Mouse (Mus musculus): ENCODE data around the gene Tsfm. TPM values are rescaled to one million over a fixed set of nuclear protein-coding genes. Genes with fewer than 3 reads are reported as not detected.

Tsfm gene
- polyA plus RNA-seq, 1 experiment, result 12.2 TPM

DNA sequence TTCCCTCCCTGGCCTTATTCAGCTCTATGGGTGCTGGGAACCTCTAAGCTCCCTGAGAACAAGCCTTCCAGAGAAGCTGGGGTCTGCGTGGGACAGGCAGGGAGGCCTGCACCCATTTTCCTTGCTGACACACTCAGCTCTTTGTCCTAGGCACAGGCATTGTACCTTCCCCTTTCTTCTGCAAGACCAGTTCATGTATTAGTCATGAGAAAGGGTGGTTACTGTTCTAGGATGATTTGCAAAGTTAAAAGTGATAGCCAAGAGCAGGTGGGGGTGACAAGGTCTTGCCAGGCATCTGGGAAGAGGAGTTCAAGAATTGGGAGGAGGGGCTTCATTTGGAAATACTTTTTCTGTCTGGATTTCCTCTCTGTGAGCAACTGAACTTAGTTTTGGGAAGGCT, 28.6 kb downstream of the Tsfm start:
- TF ChIP-seq POLR2A (IDR thresholded peaks at IDR 0.05; ENCODE audit: control insufficient read depth, low read depth, low read length) (no peak), CTCF (IDR thresholded peaks at IDR 0.05; ENCODE audit: control insufficient read depth, insufficient read depth, insufficient replicate concordance, low read depth, low read length) (no peak)
- Histone ChIP-seq H3K4me3 (ENCODE audit: control insufficient read depth, low read depth, low read length) (no peak overlapping the region), H3K27me3 (ENCODE audit: control insufficient read depth, insufficient read depth, low read length) (no peaks in the 10 kb centered on the region), H3K4me1 (ENCODE audit: control insufficient read depth, insufficient read depth, low read length) (no peaks in the 10 kb centered on the region), H3K27ac (ENCODE audit: control insufficient read depth, insufficient read depth, low read depth, low read length) (no peak overlapping the region), H3K36me3 (ENCODE audit: control insufficient read depth, insufficient read depth, low read length) (no peaks in the 10 kb centered on the region)

DNA sequence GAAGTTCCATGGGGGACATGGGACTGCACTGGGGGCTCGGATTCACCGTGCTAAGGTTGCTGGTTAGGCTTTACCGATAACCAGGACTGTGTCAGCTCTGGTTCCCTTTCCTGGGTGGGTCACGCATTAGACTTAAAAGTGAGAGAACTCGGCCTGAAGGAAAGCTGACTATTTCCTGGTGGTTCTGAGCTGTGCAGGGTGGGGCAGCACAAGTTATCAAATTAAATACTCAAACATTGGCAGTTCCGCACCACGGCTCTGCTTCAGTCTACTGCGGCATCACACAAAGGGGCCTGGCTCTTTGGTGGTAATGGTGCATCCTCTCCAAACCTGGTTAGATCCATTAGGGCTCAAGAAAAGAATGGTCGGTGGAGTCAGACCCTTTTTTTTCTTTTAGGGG, 29.3 kb downstream of the Tsfm start:
- Histone ChIP-seq H3K4me3 (ENCODE audit: control insufficient read depth, low read depth, low read length) (no peak overlapping the region), H3K4me1 (ENCODE audit: control insufficient read depth, insufficient read depth, low read length) (no peaks in the 10 kb centered on the region)

DNA sequence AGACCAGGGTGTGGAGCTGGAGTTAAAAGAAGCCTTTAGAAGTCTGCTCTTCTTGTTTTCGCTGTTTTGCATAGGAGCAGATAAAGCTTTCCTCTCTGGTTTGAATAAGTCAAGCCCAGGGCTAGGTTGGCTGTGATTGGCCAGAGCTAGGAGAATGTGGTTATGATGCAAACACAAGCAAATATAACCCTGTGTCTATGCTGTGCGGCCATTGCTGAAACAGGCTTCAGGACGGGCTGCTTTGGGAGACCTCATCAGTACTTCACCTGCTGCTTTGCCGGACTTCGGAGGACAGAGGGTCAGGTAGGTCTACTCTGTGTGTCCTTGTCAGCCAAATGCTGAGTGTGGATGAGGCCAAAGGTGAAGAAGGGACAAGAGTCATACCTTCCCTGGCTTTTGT, 30.1 kb downstream of the Tsfm start, which contains the start of gene Avil:
Gene Avil (plus strand): TSS at position 181 of the 400 bp plus-strand sequence.
- Histone ChIP-seq H3K27ac (ENCODE audit: control insufficient read depth, insufficient read depth, low read depth, low read length) (no peak within 1 kb of the TSS), H3K4me3 (ENCODE audit: control insufficient read depth, low read depth, low read length) (no peak within 1 kb of the TSS), H3K27me3 (ENCODE audit: control insufficient read depth, insufficient read depth, low read length) (no peaks in the 10 kb centered on the region), H3K4me1 (ENCODE audit: control insufficient read depth, insufficient read depth, low read length) (no peaks in the 10 kb centered on the region), H3K36me3 (ENCODE audit: control insufficient read depth, insufficient read depth, low read length) (no peaks in the 10 kb centered on the region)
- TF ChIP-seq POLR2A (IDR thresholded peaks at IDR 0.05; ENCODE audit: control insufficient read depth, low read depth, low read length) (no peak), CTCF (IDR thresholded peaks at IDR 0.05; ENCODE audit: control insufficient read depth, insufficient read depth, insufficient replicate concordance, low read depth, low read length) (no peak)

More for the DNA sequence above, 29.3 kb downstream of the Tsfm start:
- no peak for TF ChIP-seq CTCF (IDR thresholded peaks at IDR 0.05; ENCODE audit: control insufficient read depth, insufficient read depth, insufficient replicate concordance, low read depth, low read length)
- no peak for TF ChIP-seq POLR2A (IDR thresholded peaks at IDR 0.05; ENCODE audit: control insufficient read depth, low read depth, low read length)
- Histone ChIP-seq H3K27ac (ENCODE audit: control insufficient read depth, insufficient read depth, low read depth, low read length) (no peak overlapping the region), H3K36me3 (ENCODE audit: control insufficient read depth, insufficient read depth, low read length) (no peaks in the 10 kb centered on the region), H3K27me3 (ENCODE audit: control insufficient read depth, insufficient read depth, low read length) (no peaks in the 10 kb centered on the region)

DNA sequence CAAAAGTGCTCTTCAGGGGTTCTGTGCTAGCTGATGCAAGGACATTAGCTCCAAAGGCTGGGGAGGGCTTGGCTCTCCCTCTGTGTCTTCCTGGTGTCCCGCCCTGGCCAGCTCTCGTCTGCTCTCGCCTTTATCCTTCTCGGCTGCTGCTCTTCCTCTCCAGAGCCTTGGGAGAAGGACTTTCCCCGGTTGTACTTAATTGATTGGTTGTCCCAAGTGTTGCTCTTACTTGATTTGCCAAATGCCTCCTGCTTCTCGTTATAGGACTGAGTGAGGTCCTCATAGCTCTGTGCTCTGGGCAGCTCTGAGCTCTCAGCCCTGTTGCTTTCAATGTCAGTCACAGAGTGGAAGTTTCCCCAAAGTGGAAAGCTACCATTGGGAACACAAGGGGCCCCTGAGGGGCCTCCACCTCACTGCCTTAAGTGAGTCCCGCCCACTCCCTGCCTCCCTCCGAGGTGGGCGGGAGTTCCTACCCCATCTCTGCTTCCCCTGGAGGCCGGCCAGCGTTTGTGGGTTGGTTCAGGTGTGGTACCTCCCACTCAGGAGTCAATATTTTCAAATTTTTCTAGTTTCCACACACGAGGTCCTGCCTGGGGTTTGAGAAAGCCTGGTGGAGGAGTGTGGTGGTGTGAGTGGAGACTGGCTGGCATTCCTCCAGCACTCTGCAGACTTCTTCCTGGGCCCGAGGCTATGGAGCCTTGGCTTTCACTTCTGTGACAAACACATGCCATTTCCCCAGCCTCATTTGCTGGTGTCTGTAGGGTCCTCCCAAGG, 33.1 kb downstream of the Tsfm start:
- H3K4me1 ChIP-seq (ENCODE audit: control insufficient read depth, insufficient read depth, low read length), result no peaks in the 10 kb centered on the region
- no peak overlapping the region for H3K27ac ChIP-seq (ENCODE audit: control insufficient read depth, insufficient read depth, low read depth, low read length)
- no peak for TF ChIP-seq POLR2A (IDR thresholded peaks at IDR 0.05; ENCODE audit: control insufficient read depth, low read depth, low read length)
- TF ChIP-seq CTCF (IDR thresholded peaks at IDR 0.05; ENCODE audit: control insufficient read depth, insufficient read depth, insufficient replicate concordance, low read depth, low read length), result no peak
- no peaks in the 10 kb centered on the region for H3K27me3 ChIP-seq (ENCODE audit: control insufficient read depth, insufficient read depth, low read length)
- H3K4me3 ChIP-seq (ENCODE audit: control insufficient read depth, low read depth, low read length), result no peak overlapping the region
- no peaks in the 10 kb centered on the region for H3K36me3 ChIP-seq (ENCODE audit: control insufficient read depth, insufficient read depth, low read length)

DNA sequence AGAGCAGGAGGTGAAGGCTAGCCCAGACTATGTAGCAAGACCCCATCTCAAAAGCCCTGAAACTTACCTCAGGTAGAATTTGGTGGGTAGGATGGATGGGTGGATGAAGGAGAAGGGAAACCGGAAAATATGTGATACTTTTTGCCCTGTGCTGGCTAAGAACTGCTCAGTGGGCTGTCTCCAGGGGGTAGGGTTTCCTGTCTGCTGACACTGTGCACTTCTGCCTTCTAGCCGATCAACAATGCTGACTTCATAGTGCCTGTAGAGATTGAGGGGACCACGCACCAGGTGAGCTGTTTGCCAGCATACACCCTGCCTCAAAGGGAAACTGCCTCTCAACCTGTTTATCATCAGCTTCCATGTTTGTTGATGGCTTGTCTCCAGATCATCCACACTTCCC, 37.0 kb downstream of the Tsfm start:
- Histone ChIP-seq H3K27me3 (ENCODE audit: control insufficient read depth, insufficient read depth, low read length) (no peaks in the 10 kb centered on the region), H3K36me3 (ENCODE audit: control insufficient read depth, insufficient read depth, low read length) (no peaks in the 10 kb centered on the region), H3K4me1 (ENCODE audit: control insufficient read depth, insufficient read depth, low read length) (no peaks in the 10 kb centered on the region), H3K4me3 (ENCODE audit: control insufficient read depth, low read depth, low read length) (no peak overlapping the region), H3K27ac (ENCODE audit: control insufficient read depth, insufficient read depth, low read depth, low read length) (no peak overlapping the region)
- no peak for TF ChIP-seq CTCF (IDR thresholded peaks at IDR 0.05; ENCODE audit: control insufficient read depth, insufficient read depth, insufficient replicate concordance, low read depth, low read length)
- TF ChIP-seq POLR2A (IDR thresholded peaks at IDR 0.05; ENCODE audit: control insufficient read depth, low read depth, low read length), result no peak

DNA sequence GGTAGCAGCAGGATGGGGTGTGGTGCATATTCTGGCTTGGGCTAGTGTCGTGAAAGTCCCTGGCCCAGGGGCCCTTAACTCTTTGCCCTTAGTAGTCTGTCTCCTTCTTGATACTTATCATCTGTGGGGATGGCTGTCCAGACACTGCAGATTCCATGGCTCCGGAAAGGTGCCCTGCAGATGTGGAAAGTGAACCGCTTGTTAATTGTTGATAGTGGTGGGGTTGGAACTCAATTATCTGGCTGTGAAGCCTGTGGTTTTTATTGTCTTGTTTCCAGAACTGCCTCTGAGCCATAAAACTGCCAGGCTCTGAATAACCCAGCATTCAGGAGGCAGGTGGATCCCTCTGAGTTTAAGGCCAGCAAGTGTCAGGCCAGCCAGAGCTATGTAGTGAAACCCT, 39.0 kb downstream of the Tsfm start:
- Histone ChIP-seq H3K4me1 (ENCODE audit: control insufficient read depth, insufficient read depth, low read length) (peaks cover 2% of the 10 kb centered on the region; the same call in 1 of the 2 replicates), H3K36me3 (ENCODE audit: control insufficient read depth, insufficient read depth, low read length) (no peaks in the 10 kb centered on the region), H3K27ac (ENCODE audit: control insufficient read depth, insufficient read depth, low read depth, low read length) (no peak overlapping the region), H3K27me3 (ENCODE audit: control insufficient read depth, insufficient read depth, low read length) (no peaks in the 10 kb centered on the region), H3K4me3 (ENCODE audit: control insufficient read depth, low read depth, low read length) (no peak overlapping the region)
- TF ChIP-seq CTCF (IDR thresholded peaks at IDR 0.05; ENCODE audit: control insufficient read depth, insufficient read depth, insufficient replicate concordance, low read depth, low read length) (no peak), POLR2A (IDR thresholded peaks at IDR 0.05; ENCODE audit: control insufficient read depth, low read depth, low read length) (no peak)

DNA sequence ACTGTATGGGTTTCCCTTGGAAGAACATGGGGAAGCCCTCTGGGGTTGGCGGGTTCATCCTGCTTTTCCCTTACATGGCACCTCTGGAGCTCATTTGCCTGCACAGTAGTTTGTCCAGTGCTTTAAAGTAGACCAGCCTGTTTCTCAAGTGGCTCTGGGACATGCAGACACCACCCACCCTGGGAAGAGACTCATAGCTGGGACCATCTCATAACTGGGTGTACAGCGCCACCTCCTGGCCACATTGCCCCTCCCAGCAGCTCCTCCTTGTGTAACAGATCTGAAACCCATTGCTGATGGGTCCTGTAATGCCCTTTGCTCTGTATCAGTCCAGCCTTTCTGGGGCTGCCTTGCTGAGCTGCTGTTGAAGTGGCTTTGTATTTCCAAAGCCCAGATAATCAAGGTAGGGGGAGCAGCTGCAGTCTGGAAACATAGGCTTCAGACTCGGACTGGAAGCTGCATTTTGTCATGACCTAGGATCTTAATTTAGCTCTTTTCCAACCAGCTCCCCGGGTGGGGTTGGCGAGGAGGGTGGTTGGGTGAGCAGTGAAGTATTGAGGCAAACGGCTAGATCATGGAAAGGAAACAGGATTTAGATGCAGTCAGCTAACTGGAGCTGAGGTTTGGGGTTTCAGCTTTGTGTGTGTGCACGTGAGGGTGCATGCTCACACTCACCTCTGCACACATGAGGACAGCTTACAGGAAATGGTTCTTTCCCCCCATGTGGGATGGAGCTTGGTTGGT, 40.2 kb downstream of the Tsfm start:
- no peak overlapping the region for H3K27ac ChIP-seq (ENCODE audit: control insufficient read depth, insufficient read depth, low read depth, low read length)
- H3K4me1 ChIP-seq (ENCODE audit: control insufficient read depth, insufficient read depth, low read length), result peaks cover 2% of the 10 kb centered on the region; the same call in 1 of the 2 replicates
- H3K4me3 ChIP-seq (ENCODE audit: control insufficient read depth, low read depth, low read length), result no peak overlapping the region
- no peak for TF ChIP-seq POLR2A (IDR thresholded peaks at IDR 0.05; ENCODE audit: control insufficient read depth, low read depth, low read length)
- peak; percentile 87; the same call in 1 of the 2 replicates for TF ChIP-seq CTCF (IDR thresholded peaks at IDR 0.05; ENCODE audit: control insufficient read depth, insufficient read depth, insufficient replicate concordance, low read depth, low read length)
- no peaks in the 10 kb centered on the region for H3K27me3 ChIP-seq (ENCODE audit: control insufficient read depth, insufficient read depth, low read length)
- no peaks in the 10 kb centered on the region for H3K36me3 ChIP-seq (ENCODE audit: control insufficient read depth, insufficient read depth, low read length)
